Mouse (Mus musculus): Measurements from ENCODE around the gene Map10. TPM values are rescaled to one million over a fixed set of nuclear protein-coding genes. Genes with fewer than 3 reads are reported as not detected.

The Map10 gene
- polyA plus RNA-seq, 1 experiment: 2.3 TPM

GRCm38 (mm10) chr8:125669159-125669699 lies 389 bp upstream of the Map10 start:
- DNase-seq (ENCODE audit: extremely low spot score in 1 of 2, low spot score in 1 of 2): no peak

GRCm38 (mm10) chr8:125670420-125670819 lies 802 bp downstream of the Map10 start:
- no peak for DNase-seq (ENCODE audit: extremely low spot score in 1 of 2, low spot score in 1 of 2)

- no peak for DNase-seq (ENCODE audit: extremely low spot score in 1 of 2, low spot score in 1 of 2)
These were observed 1.3 kb downstream of the Map10 start for GRCm38 (mm10) chr8:125670906-125671305.

- no peak for DNase-seq (ENCODE audit: extremely low spot score in 1 of 2, low spot score in 1 of 2)
These were observed 1.8 kb downstream of the Map10 start for GRCm38 (mm10) chr8:125671371-125671770.

GRCm38 (mm10) chr8:125675796-125676195 lies 6.2 kb downstream of the Map10 start:
- no peak for DNase-seq (ENCODE audit: extremely low spot score in 1 of 2, low spot score in 1 of 2)

- DNase-seq (ENCODE audit: extremely low spot score in 1 of 2, low spot score in 1 of 2): no peak
These were observed 7.9 kb downstream of the Map10 start for GRCm38 (mm10) chr8:125677484-125677883.

- DNase-seq (ENCODE audit: extremely low spot score in 1 of 2, low spot score in 1 of 2): no peak
These were observed 9.4 kb downstream of the Map10 start for GRCm38 (mm10) chr8:125678854-125679648.

GRCm38 (mm10) chr8:125680851-125681408 lies 11.3 kb downstream of the Map10 start:
- DNase-seq (ENCODE audit: extremely low spot score in 1 of 2, low spot score in 1 of 2): no peak

GRCm38 (mm10) chr8:125685216-125685760 lies 15.7 kb downstream of the Map10 start:
- no peak for DNase-seq (ENCODE audit: extremely low spot score in 1 of 2, low spot score in 1 of 2)

- DNase-seq (ENCODE audit: extremely low spot score in 1 of 2, low spot score in 1 of 2): peak in 1 of 2 experiments; percentile 15
These were observed 16.7 kb downstream of the Map10 start for GRCm38 (mm10) chr8:125686221-125686865.

GRCm38 (mm10) chr8:125690166-125690915 lies 20.7 kb downstream of the Map10 start:
- DNase-seq (ENCODE audit: extremely low spot score in 1 of 2, low spot score in 1 of 2): no peak

- no peak for DNase-seq (ENCODE audit: extremely low spot score in 1 of 2, low spot score in 1 of 2)
These were observed 21.3 kb downstream of the Map10 start for GRCm38 (mm10) chr8:125690961-125691360.

GRCm38 (mm10) chr8:125692447-125692846 lies 22.8 kb downstream of the Map10 start:
- no peak for DNase-seq (ENCODE audit: extremely low spot score in 1 of 2, low spot score in 1 of 2)

GRCm38 (mm10) chr8:125693197-125693596 lies 23.6 kb downstream of the Map10 start:
- no peak for DNase-seq (ENCODE audit: extremely low spot score in 1 of 2, low spot score in 1 of 2)

GRCm38 (mm10) chr8:125695951-125696350 lies 26.3 kb downstream of the Map10 start:
- DNase-seq (ENCODE audit: extremely low spot score in 1 of 2, low spot score in 1 of 2): no peak

GRCm38 (mm10) chr8:125699391-125700025 lies 29.9 kb downstream of the Map10 start:
- DNase-seq (ENCODE audit: extremely low spot score in 1 of 2, low spot score in 1 of 2): no peak

- DNase-seq (ENCODE audit: extremely low spot score in 1 of 2, low spot score in 1 of 2): no peak
These were observed 30.8 kb downstream of the Map10 start for GRCm38 (mm10) chr8:125700407-125700806.

- DNase-seq (ENCODE audit: extremely low spot score in 1 of 2, low spot score in 1 of 2): no peak
These were observed 33.4 kb downstream of the Map10 start for GRCm38 (mm10) chr8:125702868-125703473.

- DNase-seq (ENCODE audit: extremely low spot score in 1 of 2, low spot score in 1 of 2): no peak
These were observed 34.8 kb downstream of the Map10 start for GRCm38 (mm10) chr8:125704434-125704833.

GRCm38 (mm10) chr8:125705816-125706215 lies 36.2 kb downstream of the Map10 start:
- no peak for DNase-seq (ENCODE audit: extremely low spot score in 1 of 2, low spot score in 1 of 2)

Data from frontal cortex, adult 2 months (tissue).